ENCODE assay signal across 26 mouse cellular contexts in genomic region chr2:78803543-78803942, GRCm38 (mm10).
A peak's percentile ranks its signal among the peaks of the same experiment; 100 is the strongest.
DNase-seq lines count a peak whose midpoint lies in the region; ATAC-seq and TF ChIP-seq lines count a peak whose summit lies in the region.
"Had no signal": no experiment of that assay in that cellular context is flagged by ENCODE, and none has a peak within 500 bp of the region (broad histone marks: within the 10 kb centered on the region; RNA-seq: fewer than 3 reads in every experiment).

No protein-coding gene starts in this region.

- DNase-seq in liver, postnatal 0 days, result no peak
- DNase-seq in layer of hippocampus, postnatal 25 days (ENCODE audit: extremely low spot score in 1 of 2, low spot score in 1 of 2), result no peak
- DNase-seq in hindbrain, embryonic 14.5 days (ENCODE audit: low spot score), result no peak
- DNase-seq in embryo, embryonic 10.5 days (ENCODE audit: low spot score), result no peak
- DNase-seq: adrenal gland, postnatal 10 days; adrenal gland, postnatal 36 days; cerebellum, adult 11-12 months; cerebellum, adult 8-10 months; cerebellum, postnatal 14 days; gastrocnemius, postnatal 25 days; heart, adult 2 months; heart, postnatal 14 days; heart, postnatal 4 days had no signal

- 50% methylated on average over 4 of the region's 4 CpGs for WGBS in liver, embryonic 12.5 days (ENCODE audit: insufficient replicate concordance)
- WGBS in liver, postnatal 0 days (ENCODE audit: insufficient replicate concordance), result 53% methylated on average over 4 of the region's 4 CpGs
- WGBS in liver, embryonic 15.5 days (ENCODE audit: insufficient replicate concordance), result 39% methylated on average over 4 of the region's 4 CpGs
- 87% methylated on average over 4 of the region's 4 CpGs for WGBS in hindbrain, embryonic 14.5 days

- TF ChIP-seq EP300 in liver, postnatal 0 days (IDR thresholded peaks at IDR 0.05; ENCODE audit: low read depth), result no peak

- H3K4me2 ChIP-seq in liver, embryonic 12.5 days, result no peak overlapping the region
- H3K4me2 ChIP-seq in liver, postnatal 0 days (ENCODE audit: low read depth, low read length), result no peak overlapping the region
- H3K4me2 ChIP-seq in liver, embryonic 15.5 days, result no peak overlapping the region
- no peak overlapping the region for H3K4me2 ChIP-seq in hindbrain, embryonic 14.5 days (replicated peaks)
- H3K4me2 ChIP-seq: embryonic facial prominence, embryonic 12.5 days; embryonic facial prominence, embryonic 15.5 days; forebrain, embryonic 12.5 days; forebrain, embryonic 15.5 days; heart, embryonic 13.5 days; hindbrain, embryonic 15.5 days had no signal

- H3K4me3 ChIP-seq in liver, embryonic 12.5 days, result no peak overlapping the region
- no peak overlapping the region for H3K4me3 ChIP-seq in liver, postnatal 0 days (ENCODE audit: low read depth, low read length)
- no peak overlapping the region for H3K4me3 ChIP-seq in liver, embryonic 15.5 days (replicated peaks)
- no peak overlapping the region for H3K4me3 ChIP-seq in hindbrain, embryonic 14.5 days (replicated peaks; ENCODE audit: low read length)
- H3K4me3 ChIP-seq: embryonic facial prominence, embryonic 12.5 days; embryonic facial prominence, embryonic 15.5 days; forebrain, embryonic 12.5 days; forebrain, embryonic 15.5 days; heart, adult 2 months; heart, embryonic 10.5 days; heart, embryonic 13.5 days; hindbrain, embryonic 15.5 days had no signal

- H3K27me3 ChIP-seq in liver, embryonic 12.5 days (replicated peaks), result no peaks in the 10 kb centered on the region
- no peaks in the 10 kb centered on the region for H3K27me3 ChIP-seq in liver, postnatal 0 days (ENCODE audit: insufficient read depth, low read length)
- no peaks in the 10 kb centered on the region for H3K27me3 ChIP-seq in liver, embryonic 15.5 days
- H3K27me3 ChIP-seq in hindbrain, embryonic 14.5 days (ENCODE audit: control insufficient read depth, insufficient read depth, low read length), result no peaks in the 10 kb centered on the region
- H3K27me3 ChIP-seq: embryonic facial prominence, embryonic 12.5 days; embryonic facial prominence, embryonic 15.5 days; forebrain, embryonic 12.5 days; forebrain, embryonic 15.5 days; heart, embryonic 13.5 days; hindbrain, embryonic 15.5 days; Patski had no signal

- H3K9ac ChIP-seq in liver, embryonic 12.5 days, result no peak overlapping the region
- H3K9ac ChIP-seq in liver, postnatal 0 days (replicated peaks), result no peak overlapping the region
- H3K9ac ChIP-seq in liver, embryonic 15.5 days, result no peak overlapping the region
- H3K9ac ChIP-seq in hindbrain, embryonic 14.5 days, result no peak overlapping the region
- H3K9ac ChIP-seq: embryonic facial prominence, embryonic 12.5 days; embryonic facial prominence, embryonic 15.5 days; forebrain, embryonic 12.5 days; forebrain, embryonic 15.5 days; heart, embryonic 13.5 days; hindbrain, embryonic 15.5 days had no signal

- H3K36me3 ChIP-seq in liver, embryonic 12.5 days, result no peaks in the 10 kb centered on the region
- H3K36me3 ChIP-seq in liver, postnatal 0 days (replicated peaks; ENCODE audit: insufficient read depth, low read length), result no peaks in the 10 kb centered on the region
- no peaks in the 10 kb centered on the region for H3K36me3 ChIP-seq in liver, embryonic 15.5 days (replicated peaks)
- no peaks in the 10 kb centered on the region for H3K36me3 ChIP-seq in hindbrain, embryonic 14.5 days (replicated peaks; ENCODE audit: control insufficient read depth, insufficient read depth)
- H3K36me3 ChIP-seq: embryonic facial prominence, embryonic 12.5 days; embryonic facial prominence, embryonic 15.5 days; forebrain, embryonic 12.5 days; forebrain, embryonic 15.5 days; heart, embryonic 10.5 days; heart, embryonic 13.5 days; hindbrain, embryonic 15.5 days had no signal

- H3K4me1 ChIP-seq in liver, embryonic 12.5 days, result peaks cover 22% of the 10 kb centered on the region
- no peaks in the 10 kb centered on the region for H3K4me1 ChIP-seq in liver, postnatal 0 days (ENCODE audit: insufficient read depth)
- H3K4me1 ChIP-seq in liver, embryonic 15.5 days (replicated peaks), result peaks cover 25% of the 10 kb centered on the region
- H3K4me1 ChIP-seq in hindbrain, embryonic 14.5 days (replicated peaks; ENCODE audit: control insufficient read depth, insufficient read depth, low read length), result no peaks in the 10 kb centered on the region
- H3K4me1 ChIP-seq: embryonic facial prominence, embryonic 12.5 days; embryonic facial prominence, embryonic 15.5 days; forebrain, embryonic 12.5 days; forebrain, embryonic 15.5 days; heart, embryonic 10.5 days; heart, embryonic 13.5 days; hindbrain, embryonic 15.5 days had no signal

- ATAC-seq in liver, embryonic 12.5 days, result peak; percentile 69
- ATAC-seq in liver, postnatal 0 days, result no peak
- 0 out of 2 replicates have a peak, but pooled peaks have one; percentile 34 for ATAC-seq in erythroid progenitor cell, adult 5-6 weeks (replicated peaks; ENCODE audit: low FRiP score, poor library complexity, severe bottlenecking)
- peak; percentile 73 for ATAC-seq in liver, embryonic 15.5 days (ENCODE audit: insufficient read depth)
- ATAC-seq in megakaryocyte-erythroid progenitor cell, adult 5-6 weeks (replicated peaks; ENCODE audit: low FRiP score, low TSS enrichment, poor library complexity, severe bottlenecking), result peak; percentile 72
- no peak for ATAC-seq in hindbrain, embryonic 14.5 days (ENCODE audit: low FRiP score)
- ATAC-seq: CD4-positive, CD25-positive, alpha-beta regulatory T cell, adult 4 months; forebrain, embryonic 15.5 days; Patski had no signal

- no peak overlapping the region for H3K27ac ChIP-seq in liver, embryonic 12.5 days
- H3K27ac ChIP-seq in liver, postnatal 0 days (ENCODE audit: low read depth), result no peak overlapping the region
- 0 out of 2 replicates have a peak overlapping the region, but pooled peaks have one; percentile 24 for H3K27ac ChIP-seq in liver, embryonic 15.5 days (replicated peaks)
- no peak overlapping the region for H3K27ac ChIP-seq in hindbrain, embryonic 14.5 days
- H3K27ac ChIP-seq: embryonic facial prominence, embryonic 12.5 days; embryonic facial prominence, embryonic 15.5 days; forebrain, embryonic 12.5 days; forebrain, embryonic 15.5 days; heart, adult 2 months; heart, embryonic 10.5 days; heart, embryonic 13.5 days; hindbrain, embryonic 15.5 days had no signal

- TF ChIP-seq CTCF in liver, postnatal 0 days (IDR thresholded peaks at IDR 0.05; ENCODE audit: low read depth), result no peak

- H3K9me3 ChIP-seq in liver, embryonic 12.5 days (replicated peaks), result no peaks in the 10 kb centered on the region
- no peaks in the 10 kb centered on the region for H3K9me3 ChIP-seq in liver, postnatal 0 days (ENCODE audit: low read length)
- H3K9me3 ChIP-seq in liver, embryonic 15.5 days (replicated peaks), result no peaks in the 10 kb centered on the region
- no peaks in the 10 kb centered on the region for H3K9me3 ChIP-seq in hindbrain, embryonic 14.5 days (ENCODE audit: control insufficient read depth, low read length)
- H3K9me3 ChIP-seq: embryonic facial prominence, embryonic 12.5 days; embryonic facial prominence, embryonic 15.5 days; forebrain, embryonic 12.5 days; forebrain, embryonic 15.5 days; heart, embryonic 10.5 days; heart, embryonic 13.5 days; hindbrain, embryonic 15.5 days had no signal

Comparison
In these comparisons a context has a peak if more than half of its experiments do, and no peak if none do; other contexts are left out.
1. ATAC-seq: peak in liver, embryonic 12.5 days (single experiment), erythroid progenitor cell, adult 5-6 weeks (single experiment), liver, embryonic 15.5 days (single experiment) and megakaryocyte-erythroid progenitor cell, adult 5-6 weeks (single experiment); none in liver, postnatal 0 days (single experiment) and hindbrain, embryonic 14.5 days (single experiment).